Mouse (Mus musculus) small intestine, adult 2 months (tissue): ENCODE measurements around the gene Cirbp.

Experiments
- CTCF ChIP-seq: fragments of 200-500 bp; IDR thresholded peaks from 2 replicates; pipeline ENCODE4 v1.5.1; 2012; ENCODE audit warnings: low read depth, mild to moderate bottlenecking, control low read depth, inconsistent platforms, low read length, moderate library complexity, mixed read lengths; ENCODE audit not compliant: insufficient replicate concordance, insufficient read length; ENCODE audit errors: extremely low read depth
- POLR2A ChIP-seq: fragments of 200-500 bp; IDR thresholded peaks from 2 replicates; pipeline ENCODE4 v1.6.1; 2012; ENCODE audit warnings: low read depth, mild to moderate bottlenecking, control low read depth, inconsistent platforms, low read length, moderate library complexity

- TF ChIP-seq CTCF (no peak), POLR2A (no peak)
Observed at GRCm38 (mm10) chr10:80187739-80188138, 22.0 kb downstream of the Cirbp start.
